Mouse (Mus musculus) embryonic facial prominence, embryonic 11.5 days (tissue): Measurements from ENCODE around the gene Rpl26. TPM values are rescaled to one million over a fixed set of nuclear protein-coding genes. Genes with fewer than 3 reads are reported as not detected.

Source experiments
- ATAC-seq: fragments of 200-750 bp; cut with Nextera tagmentation; replicated peaks from 2 replicates; pipeline ENCODE4 v1.8.0; 2017; ENCODE audit warnings: low read depth; ENCODE audit not compliant: insufficient number of reproducible peaks, low FRiP score, low TSS enrichment
- DNase-seq: peaks from one replicate; pipeline ENCODE4 v3.0.0-alpha.2; 2015; ENCODE audit warnings: low spot score
- H3K27ac ChIP-seq: fragments of 300-500 bp; sonication (generic); replicated peaks from 2 replicates; pipeline ENCODE4 v1.5.1; 2014; ENCODE audit warnings: mild to moderate bottlenecking, low read depth, low read length, control low read depth
- H3K27me3 ChIP-seq: fragments of 300-500 bp; sonication (generic); 2 replicates; pipeline ENCODE4 v1.6.1; 2014; ENCODE audit warnings: mild to moderate bottlenecking, low read length, moderate library complexity, mixed read lengths; ENCODE audit not compliant: control insufficient read depth, insufficient read depth
- H3K36me3 ChIP-seq: fragments of 300-500 bp; sonication (generic); replicated peaks from 2 replicates; pipeline ENCODE4 v1.6.1; 2014; ENCODE audit warnings: low read depth, mild to moderate bottlenecking, low read length, moderate library complexity, mixed read lengths; ENCODE audit not compliant: control insufficient read depth, insufficient read depth
- H3K4me1 ChIP-seq: fragments of 300-500 bp; sonication (generic); 2 replicates; pipeline ENCODE4 v1.6.1; 2014; ENCODE audit warnings: low read length, mixed read lengths; ENCODE audit not compliant: control insufficient read depth, insufficient read depth
- H3K4me2 ChIP-seq: fragments of 300-500 bp; sonication (generic); 2 replicates; pipeline ENCODE4 v1.6.1; 2014; ENCODE audit warnings: low read depth, mild to moderate bottlenecking, control low read depth, low read length, moderate library complexity
- H3K4me3 ChIP-seq: fragments of 300-500 bp; sonication (generic); 2 replicates; pipeline ENCODE4 v1.5.1; 2014; ENCODE audit warnings: low read depth, low read length, control low read depth
- H3K9ac ChIP-seq: fragments of 300-500 bp; sonication (generic); replicated peaks from 2 replicates; pipeline ENCODE4 v1.6.1; 2014; ENCODE audit warnings: mild to moderate bottlenecking, control low read depth, low read length
- H3K9me3 ChIP-seq: fragments of 300-500 bp; sonication (generic); replicated peaks from 2 replicates; pipeline ENCODE4 v1.6.1; 2016; ENCODE audit warnings: mild to moderate bottlenecking, low read length, inconsistent platforms, mixed read lengths; ENCODE audit not compliant: control insufficient read depth
- WGBS: fragments of 180-500 bp; shearing (Covaris S2); extraction: QIAGEN DNeasy Blood & Tissue Kit; methylation state at CpG from one replicate; pipeline ENCODE4 v1.1.7; 2014; 5-methylcytosine and 5-hydroxymethylcytosine counted together
- polyA plus RNA-seq: library from polyadenylated mRNA; unstranded; fragments of >200 nt; fragmentation: Nextera tagmentation; extraction: Ambion mirVana; gene quantifications from 2 replicates; pipeline ENCODE4 v1.2.1, GENCODE M21; 2014

Gene Rpl26
- polyA plus RNA-seq, 1 experiment from 2014 or later: 978 TPM

DNA sequence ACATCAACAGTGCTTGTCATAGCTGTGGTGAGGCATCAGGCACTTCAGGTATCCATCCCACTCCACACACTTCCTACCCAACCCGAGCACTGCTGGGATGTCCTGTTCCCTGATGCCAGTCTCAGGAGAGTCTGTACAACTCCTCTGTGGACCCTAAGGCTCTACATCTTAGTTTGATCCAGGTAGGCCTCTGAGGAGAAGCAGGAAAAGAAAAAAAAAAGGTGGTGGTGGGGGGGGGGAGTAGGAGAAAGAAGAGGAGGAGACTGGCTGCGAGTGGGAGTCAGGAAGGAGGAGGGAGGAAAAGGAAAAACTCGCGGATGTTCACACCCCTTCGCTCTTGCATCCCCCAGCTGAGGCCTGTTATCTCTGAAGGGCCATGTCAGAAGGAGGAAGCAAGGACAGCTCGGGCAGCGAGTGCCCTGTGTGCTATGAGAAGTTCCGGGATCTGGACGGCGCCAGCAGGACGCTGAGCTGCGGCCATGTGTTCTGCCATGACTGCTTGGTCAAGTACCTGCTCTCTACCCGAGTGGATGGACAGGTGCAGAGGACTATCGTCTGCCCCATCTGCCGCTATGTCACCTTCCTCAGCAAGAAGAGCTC lies 9.1 kb upstream of the Rpl26 start:
- no peak for DNase-seq

DNA sequence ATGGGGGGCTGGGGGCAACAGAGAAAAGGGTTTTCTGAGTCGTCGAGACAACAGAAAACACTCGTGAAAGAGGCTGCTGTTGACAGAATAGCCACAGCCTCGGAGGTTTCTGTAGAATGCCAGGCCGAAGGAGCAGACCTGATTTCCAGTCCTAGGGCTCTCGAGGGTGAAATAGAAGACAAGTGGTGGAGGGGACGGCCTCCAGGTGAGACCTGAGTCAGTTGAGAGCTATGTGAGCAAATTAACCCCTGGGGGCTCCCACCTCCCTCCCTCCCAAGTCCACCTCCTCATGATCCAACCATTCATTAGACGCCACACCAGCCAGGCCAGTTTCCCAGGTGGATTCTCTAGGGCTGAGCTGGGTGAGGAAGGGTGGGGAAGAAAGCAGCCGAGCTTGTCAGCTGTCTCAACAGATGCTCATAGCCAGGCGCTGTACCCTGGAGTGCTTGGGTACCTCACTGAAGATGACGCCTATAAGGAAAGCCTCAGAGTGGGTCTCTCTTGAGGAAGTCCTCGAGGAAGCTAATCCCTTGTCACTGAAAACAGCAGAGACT lies 7.4 kb upstream of the Rpl26 start:
- Histone ChIP-seq H3K36me3 (no peaks in the 10 kb centered on the region), H3K27ac (no peak overlapping the region), H3K4me3 (no peak overlapping the region), H3K4me2 (no peak overlapping the region), H3K4me1 (no peaks in the 10 kb centered on the region), H3K27me3 (no peaks in the 10 kb centered on the region), H3K9ac (no peak overlapping the region), H3K9me3 (no peaks in the 10 kb centered on the region)
- no peak for DNase-seq
- 67% methylated on average over 12 of the region's 12 CpGs for WGBS
- ATAC-seq: no peak; the same call in 1 of the 2 replicates

More for the DNA sequence above, 9.1 kb upstream of the Rpl26 start:
- H3K4me2 ChIP-seq: no peak overlapping the region
- WGBS: 66% methylated on average over 15 of the region's 15 CpGs
- no peaks in the 10 kb centered on the region for H3K36me3 ChIP-seq
- H3K9me3 ChIP-seq: no peaks in the 10 kb centered on the region
- no peak overlapping the region for H3K9ac ChIP-seq
- no peak overlapping the region for H3K4me3 ChIP-seq
- no peaks in the 10 kb centered on the region for H3K4me1 ChIP-seq
- no peaks in the 10 kb centered on the region for H3K27me3 ChIP-seq
- no peak for ATAC-seq
- H3K27ac ChIP-seq: no peak overlapping the region

DNA sequence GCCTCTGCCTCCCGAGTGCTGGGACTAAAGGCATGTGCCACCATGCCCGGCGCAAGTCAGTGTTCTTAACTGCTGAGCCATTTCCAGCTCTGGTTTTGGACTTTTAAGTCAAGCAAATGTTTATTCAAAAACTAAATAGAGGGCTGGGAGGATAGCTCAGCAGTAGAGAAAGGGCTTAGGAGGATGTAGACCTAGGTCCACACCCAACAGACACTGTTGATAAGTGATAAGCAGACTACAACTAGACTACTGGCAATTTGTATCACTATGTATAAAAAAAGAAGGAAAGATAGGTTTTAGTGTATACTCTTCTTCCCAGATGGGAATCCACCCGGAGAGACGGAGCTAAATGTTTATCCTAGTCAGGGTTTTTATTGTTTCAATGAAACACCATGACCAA lies 5.1 kb upstream of the Rpl26 start:
- ATAC-seq: no peak
- H3K27me3 ChIP-seq: no peaks in the 10 kb centered on the region
- H3K9me3 ChIP-seq: no peaks in the 10 kb centered on the region
- no peaks in the 10 kb centered on the region for H3K4me1 ChIP-seq
- H3K27ac ChIP-seq: no peak overlapping the region
- no peak overlapping the region for H3K4me3 ChIP-seq
- H3K4me2 ChIP-seq: no peak overlapping the region
- no peaks in the 10 kb centered on the region for H3K36me3 ChIP-seq
- 89% methylated on average over 5 of the region's 5 CpGs for WGBS
- no peak overlapping the region for H3K9ac ChIP-seq
- no peak for DNase-seq

DNA sequence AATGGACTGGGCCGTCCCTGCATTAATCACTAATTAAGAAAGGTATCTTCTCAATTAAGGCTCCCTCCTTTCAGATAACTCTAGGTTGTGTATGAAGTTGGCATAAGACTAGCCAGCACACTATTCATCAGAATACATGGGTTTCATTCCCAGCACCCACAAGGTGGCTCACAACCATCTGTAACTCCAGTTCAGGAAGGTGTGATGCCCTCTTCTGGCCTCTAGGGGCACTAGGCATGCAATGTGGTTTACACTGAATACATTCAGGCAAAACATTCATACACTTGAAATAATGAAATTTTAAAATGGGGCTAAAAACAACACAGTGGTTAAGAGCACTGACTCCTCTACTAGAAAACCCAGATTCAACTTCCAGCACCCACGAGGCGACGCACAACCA lies 4.3 kb upstream of the Rpl26 start:
- Histone ChIP-seq H3K4me1 (no peaks in the 10 kb centered on the region), H3K4me2 (no peak overlapping the region), H3K27ac (no peak overlapping the region), H3K9ac (no peak overlapping the region), H3K4me3 (no peak overlapping the region), H3K9me3 (no peaks in the 10 kb centered on the region), H3K27me3 (no peaks in the 10 kb centered on the region), H3K36me3 (no peaks in the 10 kb centered on the region)
- ATAC-seq (no peak), DNase-seq (peak; percentile 51)
- WGBS: 45% methylated on average over 4 of the region's 4 CpGs

DNA sequence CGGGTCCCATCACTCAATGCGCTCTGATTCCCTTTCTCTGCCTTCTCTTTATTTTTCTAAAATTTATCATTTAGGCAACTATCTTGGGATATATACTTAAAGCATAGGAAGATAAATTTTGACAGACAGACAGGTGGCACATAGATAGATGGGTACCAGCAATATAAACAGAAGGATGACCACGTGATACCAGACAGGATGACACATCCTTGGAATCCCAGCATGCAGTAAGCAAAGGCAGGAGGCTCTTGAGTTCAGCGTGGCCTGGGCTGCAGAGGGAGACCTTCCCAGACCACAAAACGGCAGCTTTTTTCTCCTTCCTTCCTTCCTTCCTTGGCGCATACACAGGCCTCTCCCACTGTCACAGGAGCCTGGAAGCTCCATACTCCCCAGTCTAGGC lies 3.5 kb upstream of the Rpl26 start:
- ATAC-seq (no peak), DNase-seq (no peak)
- Histone ChIP-seq H3K4me2 (no peak overlapping the region), H3K36me3 (no peaks in the 10 kb centered on the region), H3K9me3 (no peaks in the 10 kb centered on the region), H3K4me1 (no peaks in the 10 kb centered on the region), H3K27me3 (no peaks in the 10 kb centered on the region), H3K9ac (no peak overlapping the region), H3K27ac (no peak overlapping the region), H3K4me3 (no peak overlapping the region)
- 77% methylated on average over 6 of the region's 6 CpGs for WGBS

DNA sequence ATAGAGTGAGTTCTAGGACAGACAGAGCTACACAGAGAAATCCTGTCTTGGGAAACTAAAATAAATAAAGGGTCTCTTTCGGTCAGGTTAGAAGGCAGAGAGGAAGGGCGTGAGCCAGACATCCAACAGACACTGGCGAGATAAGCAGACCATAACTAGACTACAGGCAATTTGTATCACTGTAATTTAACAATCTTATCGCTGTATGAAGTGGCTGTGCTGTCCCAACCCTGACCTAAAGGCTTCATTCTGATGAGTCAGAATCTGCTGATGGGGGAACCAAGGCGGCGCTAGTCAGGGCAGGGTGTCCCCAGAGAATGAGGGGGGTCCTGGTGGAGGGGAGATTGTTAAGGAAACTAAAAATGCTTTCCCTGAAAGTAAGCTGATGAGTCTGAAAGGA lies 2.6 kb upstream of the Rpl26 start:
- WGBS: 88% methylated on average over 6 of the region's 6 CpGs
- no peak overlapping the region for H3K9ac ChIP-seq
- no peak overlapping the region for H3K4me2 ChIP-seq
- H3K4me1 ChIP-seq: no peaks in the 10 kb centered on the region
- ATAC-seq (no peak), DNase-seq (no peak)
- H3K27me3 ChIP-seq: no peaks in the 10 kb centered on the region
- no peak overlapping the region for H3K4me3 ChIP-seq
- H3K36me3 ChIP-seq: peaks cover 4% of the 10 kb centered on the region
- no peaks in the 10 kb centered on the region for H3K9me3 ChIP-seq
- no peak overlapping the region for H3K27ac ChIP-seq

DNA sequence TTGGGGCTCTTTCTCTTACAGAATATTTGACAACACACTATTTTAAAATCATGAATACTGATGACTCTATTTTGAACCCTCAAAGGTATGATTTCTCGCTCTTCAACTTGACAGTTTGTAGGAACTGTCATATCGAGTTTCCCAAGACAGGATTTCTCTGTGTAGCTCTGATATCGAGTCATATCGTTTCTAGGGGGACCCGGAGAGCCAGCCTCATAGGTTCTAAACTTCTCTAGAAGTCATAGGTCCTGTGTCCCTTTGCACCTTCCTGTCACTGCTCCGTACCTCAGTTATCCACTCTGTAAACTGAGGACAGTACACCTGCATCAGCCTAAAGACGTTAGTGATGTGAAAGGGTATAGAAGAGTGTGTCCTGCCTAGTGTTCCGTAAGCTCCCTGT lies 1.6 kb upstream of the Rpl26 start:
- no peak overlapping the region for H3K4me2 ChIP-seq
- DNase-seq: no peak
- 90% methylated on average over 8 of the region's 8 CpGs for WGBS
- no peak for ATAC-seq
- H3K9me3 ChIP-seq: no peaks in the 10 kb centered on the region
- H3K9ac ChIP-seq: no peak overlapping the region
- H3K27ac ChIP-seq: no peak overlapping the region
- no peaks in the 10 kb centered on the region for H3K27me3 ChIP-seq
- no peaks in the 10 kb centered on the region for H3K4me1 ChIP-seq
- peaks cover 4% of the 10 kb centered on the region for H3K36me3 ChIP-seq
- H3K4me3 ChIP-seq: no peak overlapping the region

DNA sequence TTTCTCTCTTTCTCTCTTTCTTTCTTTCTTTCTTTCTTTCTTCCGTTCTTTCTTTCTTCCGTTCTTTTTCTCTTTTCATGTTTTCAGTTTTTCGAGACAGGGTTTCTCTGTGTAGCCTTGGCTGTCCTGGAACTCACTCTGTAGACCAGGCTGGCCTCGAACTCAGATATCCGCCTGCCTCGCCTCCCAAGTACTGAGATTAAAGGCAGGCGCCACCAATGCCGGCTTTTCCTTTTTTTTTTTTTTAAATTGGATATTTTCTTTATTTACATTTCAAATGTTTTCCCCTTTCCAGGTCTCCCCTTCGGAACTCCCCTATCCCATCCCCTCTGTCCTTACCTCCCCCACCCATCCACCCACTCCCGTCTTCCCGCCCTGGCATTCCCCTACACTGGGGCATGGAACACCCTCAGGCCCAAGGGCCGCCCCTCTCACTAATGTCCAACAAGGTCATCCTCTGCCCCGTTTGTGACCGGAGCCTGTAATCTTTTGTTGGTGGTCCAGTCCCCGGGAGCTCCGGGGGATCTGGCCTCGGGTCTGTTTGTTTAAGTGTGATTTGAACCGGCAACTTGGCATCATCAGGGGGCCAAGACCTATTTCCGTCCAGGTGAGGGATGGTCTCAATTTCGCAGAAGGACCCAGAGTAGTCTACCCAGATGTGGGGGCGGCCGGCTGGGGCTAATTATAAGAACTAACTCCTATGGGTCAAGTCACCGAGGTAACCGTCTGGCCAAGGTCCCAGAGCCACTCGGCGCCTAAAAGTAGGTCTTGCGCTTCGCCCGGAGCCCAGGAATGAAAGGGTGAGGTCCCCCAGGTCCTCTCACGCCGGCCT lies 648 bp upstream of the Rpl26 start:
- H3K9me3 ChIP-seq: no peaks in the 10 kb centered on the region
- H3K4me3 ChIP-seq: peak overlapping the region; percentile 84
- 22% methylated on average over 31 of the region's 31 CpGs for WGBS
- ATAC-seq (peak; percentile 63), DNase-seq (no peak)
- H3K27me3 ChIP-seq: no peaks in the 10 kb centered on the region
- H3K27ac ChIP-seq: no peak overlapping the region
- H3K9ac ChIP-seq: peak overlapping the region; percentile 64
- H3K36me3 ChIP-seq: peaks cover 9% of the 10 kb centered on the region
- no peaks in the 10 kb centered on the region for H3K4me1 ChIP-seq
- peak overlapping the region; percentile 66 for H3K4me2 ChIP-seq
